Mouse (Mus musculus) erythroblast, embryonic 14.5 days (primary cell): Measurements from ENCODE around the gene Scn4b. TPM values are rescaled to one million over a fixed set of nuclear protein-coding genes. Genes with fewer than 3 reads are reported as not detected.

Source experiments
- H3K27me3 ChIP-seq: 2 replicates; pipeline ENCODE4 v1.6.1; 2012; ENCODE audit warnings: inconsistent platforms; ENCODE audit not compliant: control insufficient read depth
- H3K36me3 ChIP-seq: 2 replicates; pipeline ENCODE4 v1.6.1; 2012; ENCODE audit warnings: mild to moderate bottlenecking, inconsistent platforms; ENCODE audit not compliant: control insufficient read depth
- H3K4me1 ChIP-seq: 2 replicates; pipeline ENCODE4 v1.6.1; 2012; ENCODE audit warnings: inconsistent platforms; ENCODE audit not compliant: control insufficient read depth
- H3K4me3 ChIP-seq: replicated peaks from 2 replicates; pipeline ENCODE3; 2012; ENCODE audit warnings: moderate library complexity, mild to moderate bottlenecking, inconsistent platforms
- H3K9me3 ChIP-seq: 2 replicates; pipeline ENCODE4 v1.6.1; 2012; ENCODE audit warnings: low read length, inconsistent platforms, mixed read lengths; ENCODE audit not compliant: control insufficient read depth
- GATA1 ChIP-seq: IDR thresholded peaks from 2 replicates; pipeline ENCODE4 v1.6.1; 2012; ENCODE audit warnings: low read length, inconsistent platforms, mixed read lengths
- TAL1 ChIP-seq: IDR thresholded peaks from 3 replicates; pipeline ENCODE4 v1.6.1; 2012; ENCODE audit warnings: low read length, inconsistent platforms, mixed read lengths
- polyA plus RNA-seq: library from polyadenylated mRNA; stranded (reverse); fragments of >175 nt; gene quantifications from 2 replicates; pipeline ENCODE4 v1.2.3, GENCODE M21; 2012

The Scn4b gene
- polyA plus RNA-seq, 1 experiment: not detected

DNA sequence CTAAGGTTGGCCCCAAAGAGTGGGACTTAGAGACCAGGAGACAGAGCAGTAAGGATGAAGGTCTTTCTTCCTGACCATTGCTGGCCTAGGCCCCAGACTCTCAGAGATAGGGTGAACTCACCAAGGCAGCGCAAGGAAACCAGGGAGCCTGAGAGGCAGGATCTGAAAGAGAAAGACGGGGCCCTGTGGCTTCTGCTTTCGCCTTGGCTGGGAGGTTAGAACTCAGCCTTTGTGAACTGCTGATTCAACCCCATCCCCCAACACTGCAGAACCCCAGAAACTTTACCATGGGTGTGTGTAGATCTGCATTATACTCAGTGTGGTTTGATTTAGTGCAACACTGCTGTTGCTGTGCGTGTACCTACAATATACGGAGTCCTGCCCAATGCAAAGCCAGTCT, 41.1 kb downstream of the Scn4b start:
- Histone ChIP-seq H3K4me3 (no peak overlapping the region), H3K27me3 (no peaks in the 10 kb centered on the region), H3K36me3 (no peaks in the 10 kb centered on the region), H3K9me3 (no peaks in the 10 kb centered on the region), H3K4me1 (no peaks in the 10 kb centered on the region)
- no peak for TF ChIP-seq TAL1
- no peak for TF ChIP-seq GATA1

DNA sequence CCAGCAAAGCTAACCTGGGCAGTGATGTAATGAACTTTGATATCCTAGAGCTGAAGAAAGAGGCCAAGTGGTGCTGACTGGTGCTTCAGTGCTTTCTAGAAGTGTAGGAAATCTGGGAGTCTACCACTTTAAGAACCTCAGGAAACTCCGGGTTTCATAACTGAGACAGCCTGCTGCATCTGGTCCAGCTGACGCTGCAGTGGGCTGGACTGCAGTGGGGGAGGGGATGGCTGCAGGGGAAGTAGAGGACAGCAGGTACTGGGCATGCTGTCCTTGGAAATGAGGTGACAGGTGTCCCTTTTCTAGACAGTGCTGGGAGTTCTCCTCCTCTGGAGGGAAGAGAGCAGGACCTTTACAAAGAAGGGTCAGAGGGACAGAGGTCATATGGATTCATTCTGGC, 43.6 kb downstream of the Scn4b start, which contains the start of gene BC049352:
BC049352 (plus strand) TSS at position 238 of the 400 bp plus-strand sequence.
- no peak for TF ChIP-seq TAL1
- no peak for TF ChIP-seq GATA1
- H3K27me3 ChIP-seq: no peaks in the 10 kb centered on the region
- no peak within 1 kb of the TSS for H3K4me3 ChIP-seq
- no peaks in the 10 kb centered on the region for H3K4me1 ChIP-seq
- no peaks in the 10 kb centered on the region for H3K36me3 ChIP-seq
- no peaks in the 10 kb centered on the region for H3K9me3 ChIP-seq

DNA sequence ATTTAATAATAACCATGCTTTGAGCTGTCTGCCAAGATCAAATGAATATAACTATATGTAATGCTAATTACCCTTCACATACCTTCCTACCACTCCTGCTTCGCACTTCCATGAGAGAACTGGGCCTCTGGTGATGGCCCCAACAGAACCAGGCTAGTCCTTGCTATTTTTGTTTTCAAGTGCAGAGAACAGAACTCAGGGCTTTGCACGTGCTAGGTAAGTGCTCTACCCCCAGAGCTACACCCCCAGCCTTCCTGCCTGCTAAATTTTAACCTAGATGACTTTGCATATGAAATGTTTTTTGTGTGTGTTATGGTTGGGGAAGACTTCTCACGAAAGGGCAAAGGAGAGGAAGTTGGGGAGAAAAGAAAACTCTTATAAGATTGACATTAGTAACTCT, 44.3 kb downstream of the Scn4b start:
- no peaks in the 10 kb centered on the region for H3K9me3 ChIP-seq
- TF ChIP-seq GATA1: no peak
- no peak for TF ChIP-seq TAL1
- H3K4me3 ChIP-seq: no peak overlapping the region
- no peaks in the 10 kb centered on the region for H3K27me3 ChIP-seq
- no peaks in the 10 kb centered on the region for H3K36me3 ChIP-seq
- no peaks in the 10 kb centered on the region for H3K4me1 ChIP-seq

DNA sequence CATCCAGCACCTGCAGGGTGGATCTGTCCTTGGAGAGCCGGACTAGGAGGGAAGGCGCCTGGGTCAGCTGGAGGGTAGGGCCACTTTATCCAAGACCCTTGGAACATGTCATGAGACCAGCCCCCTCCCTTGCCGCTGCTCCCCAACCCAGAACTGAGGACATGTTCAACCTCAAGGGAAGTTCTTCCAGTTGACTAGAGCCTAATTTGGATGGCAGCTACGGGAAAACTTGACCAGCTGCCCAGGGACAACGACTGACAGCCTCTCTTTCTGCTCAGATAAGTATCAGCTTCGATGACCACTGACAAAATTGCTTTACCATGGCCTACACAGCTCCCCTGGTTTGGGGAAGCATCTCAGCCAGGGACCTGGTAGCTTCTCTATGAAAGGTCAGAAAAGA, 45.1 kb downstream of the Scn4b start:
- TF ChIP-seq TAL1 (no peak), GATA1 (no peak)
- Histone ChIP-seq H3K9me3 (no peaks in the 10 kb centered on the region), H3K36me3 (no peaks in the 10 kb centered on the region), H3K4me1 (no peaks in the 10 kb centered on the region), H3K27me3 (no peaks in the 10 kb centered on the region), H3K4me3 (no peak overlapping the region)

DNA sequence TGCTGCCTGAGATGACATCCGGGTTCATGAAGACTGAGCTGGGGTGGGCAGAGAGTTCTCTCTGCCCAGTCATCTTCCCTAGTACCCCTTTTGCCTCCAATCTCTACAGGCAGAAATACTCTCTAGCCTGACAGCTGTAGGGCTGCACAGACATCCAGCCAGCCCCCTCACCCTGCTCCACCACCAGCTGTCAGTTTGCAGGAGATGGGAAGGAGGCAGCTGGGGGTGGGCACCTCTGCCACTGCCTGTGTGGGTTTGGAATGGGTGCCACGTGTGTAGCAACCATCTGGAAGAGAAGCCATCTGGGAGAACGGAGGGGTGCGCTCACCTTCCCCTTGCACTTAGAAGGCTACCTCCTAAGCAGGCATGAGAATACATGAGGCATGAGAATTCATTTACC, 47.1 kb downstream of the Scn4b start:
- Histone ChIP-seq H3K4me3 (no peak overlapping the region), H3K36me3 (no peaks in the 10 kb centered on the region), H3K9me3 (no peaks in the 10 kb centered on the region), H3K27me3 (no peaks in the 10 kb centered on the region), H3K4me1 (no peaks in the 10 kb centered on the region)
- TF ChIP-seq GATA1: no peak
- TF ChIP-seq TAL1: no peak

DNA sequence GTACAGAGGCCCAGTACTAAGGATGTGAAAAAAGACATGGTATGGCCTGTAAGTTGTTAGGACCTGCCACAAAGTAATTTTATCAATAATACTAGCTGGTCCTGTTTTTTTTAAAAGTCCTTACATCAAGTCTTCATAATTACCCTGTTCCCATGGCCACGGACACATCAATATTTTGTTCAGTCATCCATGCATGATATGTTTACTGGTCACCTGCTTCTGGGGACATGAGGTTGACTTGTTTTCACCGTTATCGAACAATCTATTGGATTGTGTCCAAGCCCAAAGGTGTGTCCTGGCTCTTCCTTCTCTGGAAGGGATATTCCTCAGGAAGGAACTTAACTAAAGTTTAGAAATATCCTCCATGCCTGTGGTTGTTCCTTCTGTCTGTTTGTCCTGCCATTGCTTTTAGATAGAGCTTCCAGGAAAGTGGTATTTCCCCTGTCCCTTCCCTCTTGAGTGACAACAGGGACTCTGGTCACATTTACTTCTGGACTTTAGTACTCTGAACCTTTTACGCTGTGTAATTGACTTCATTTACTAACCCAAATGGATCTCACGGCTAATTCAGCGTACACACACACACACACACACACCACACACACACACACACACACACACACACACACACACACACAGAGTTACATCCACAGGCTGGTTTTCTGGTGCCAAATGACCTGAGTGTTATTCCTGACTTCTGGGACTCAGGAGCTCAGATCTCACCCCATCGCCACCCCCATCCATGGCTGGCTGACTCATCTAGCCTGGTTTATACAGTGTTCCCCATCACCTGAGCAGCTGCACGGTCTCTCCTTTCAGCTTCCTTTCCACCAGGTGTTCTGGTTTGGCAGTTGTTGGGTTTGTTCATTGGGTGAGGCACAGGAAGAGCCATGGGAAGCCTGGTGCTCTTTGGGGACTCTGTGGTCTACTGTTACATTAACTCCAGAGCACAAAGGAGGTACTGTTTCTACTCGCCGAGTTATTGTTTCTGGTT, 50.7 kb downstream of the Scn4b start:
- Histone ChIP-seq H3K27me3 (no peaks in the 10 kb centered on the region), H3K4me1 (no peaks in the 10 kb centered on the region), H3K4me3 (no peak overlapping the region), H3K36me3 (no peaks in the 10 kb centered on the region), H3K9me3 (no peaks in the 10 kb centered on the region)
- TF ChIP-seq GATA1 (no peak), TAL1 (no peak)

DNA sequence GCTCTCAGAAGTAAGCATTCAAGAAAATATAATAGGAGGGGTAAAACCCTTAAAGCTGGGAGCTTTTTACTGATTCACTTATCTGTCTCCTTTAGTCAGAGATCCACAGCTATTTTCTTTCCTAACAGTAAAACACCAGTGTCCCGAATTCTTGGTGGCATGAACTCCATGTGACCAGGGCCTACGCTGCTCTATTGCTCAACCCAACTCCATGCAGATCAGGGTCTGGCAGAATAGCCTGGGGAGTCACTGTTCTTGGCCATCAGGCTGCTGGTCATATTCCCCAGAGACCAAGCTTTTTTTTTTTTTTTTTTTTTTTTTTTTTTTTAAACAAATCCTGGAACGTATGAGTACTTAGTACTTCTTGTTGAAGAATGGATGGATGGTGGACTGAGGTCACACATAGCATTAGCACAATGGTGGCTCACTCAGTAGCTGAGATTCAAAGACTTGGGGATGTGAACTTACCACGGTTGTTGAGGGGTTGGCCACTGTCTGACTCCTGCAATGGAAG, 51.5 kb downstream of the Scn4b start:
- Histone ChIP-seq H3K27me3 (no peaks in the 10 kb centered on the region), H3K36me3 (no peaks in the 10 kb centered on the region), H3K9me3 (no peaks in the 10 kb centered on the region), H3K4me1 (no peaks in the 10 kb centered on the region), H3K4me3 (no peak overlapping the region)
- TF ChIP-seq TAL1: no peak
- TF ChIP-seq GATA1: no peak

DNA sequence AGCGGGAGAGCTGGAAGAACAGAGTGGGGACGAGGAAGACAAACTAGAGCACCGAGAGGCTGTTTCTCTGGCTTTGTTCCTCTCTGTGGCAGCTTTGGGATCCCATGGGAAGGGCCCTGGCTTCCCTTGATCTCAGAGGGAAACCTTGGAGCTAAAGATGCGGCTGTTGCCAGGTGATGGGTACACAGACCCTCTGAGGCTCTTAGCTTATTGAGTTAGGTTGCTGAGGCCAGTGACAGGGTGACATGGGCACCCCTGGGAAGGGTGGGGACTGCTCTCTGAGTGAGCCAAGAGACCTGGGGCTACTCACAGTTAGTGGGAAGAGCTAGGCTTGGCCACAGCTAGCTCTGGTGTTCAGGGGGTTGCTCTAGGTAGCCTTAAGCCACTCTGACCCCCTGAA, 57.3 kb downstream of the Scn4b start:
- H3K36me3 ChIP-seq: no peaks in the 10 kb centered on the region
- TF ChIP-seq GATA1 (no peak), TAL1 (no peak)
- H3K9me3 ChIP-seq: no peaks in the 10 kb centered on the region
- no peak overlapping the region for H3K4me3 ChIP-seq
- no peaks in the 10 kb centered on the region for H3K27me3 ChIP-seq
- H3K4me1 ChIP-seq: no peaks in the 10 kb centered on the region

DNA sequence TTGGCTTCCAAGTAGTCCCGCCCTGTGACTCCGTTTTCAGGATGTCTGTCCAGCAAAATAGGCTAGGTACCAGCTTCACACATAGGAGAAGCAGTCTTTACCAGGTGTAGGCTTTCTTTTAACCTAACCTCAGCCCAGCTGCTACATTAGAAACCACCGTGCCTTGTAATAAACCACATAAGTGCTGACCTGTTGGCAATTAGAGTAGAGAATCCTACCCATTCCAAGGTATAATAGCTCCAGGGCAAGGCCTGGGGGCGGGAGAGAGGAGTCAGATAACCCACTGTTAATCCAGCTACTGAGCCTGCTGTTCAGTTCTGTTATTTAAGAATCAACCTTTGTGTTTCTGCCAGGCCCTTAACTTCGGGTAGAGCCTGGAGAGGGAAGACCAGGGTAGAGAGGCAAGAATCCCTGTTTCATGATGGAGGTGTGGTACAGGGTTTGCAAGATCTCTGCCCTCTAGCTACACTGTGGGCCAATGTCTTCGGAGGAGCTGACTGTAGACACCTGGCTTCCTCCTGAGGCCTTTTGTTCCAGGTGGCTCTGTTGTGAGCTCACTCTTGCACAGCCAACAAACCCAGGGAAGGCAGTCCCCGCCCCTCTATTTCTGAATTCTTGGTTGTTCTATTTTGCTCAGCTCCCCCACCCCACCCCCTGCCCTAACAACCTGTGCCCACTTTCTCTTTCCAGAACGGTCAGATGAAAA, 58.1 kb downstream of the Scn4b start:
- H3K36me3 ChIP-seq: no peaks in the 10 kb centered on the region
- no peak overlapping the region for H3K4me3 ChIP-seq
- TF ChIP-seq GATA1 (no peak), TAL1 (no peak)
- no peaks in the 10 kb centered on the region for H3K27me3 ChIP-seq
- H3K9me3 ChIP-seq: no peaks in the 10 kb centered on the region
- no peaks in the 10 kb centered on the region for H3K4me1 ChIP-seq
